Mouse (Mus musculus) liver, embryonic 15.5 days (tissue): ENCODE data around the gene Gp1bb. TPM values are rescaled to one million over a fixed set of nuclear protein-coding genes. Genes with fewer than 3 reads are reported as not detected.
A peak's percentile ranks its signal among the peaks of the same experiment; 100 is the strongest.

ENCODE experiments used
- ATAC-seq: fragments of 200-750 bp; cut with Nextera tagmentation; 2 replicates; pipeline ENCODE4 v1.8.0; 2017; ENCODE audit warnings: moderate number of reproducible peaks, mild to moderate bottlenecking, moderate library complexity; ENCODE audit not compliant: insufficient read depth
- H3K27ac ChIP-seq: fragments of 300-500 bp; sonication (generic); replicated peaks from 2 replicates; pipeline ENCODE4 v1.5.1; 2015; ENCODE audit warnings: mild to moderate bottlenecking, inconsistent platforms
- H3K27me3 ChIP-seq: fragments of 300-500 bp; sonication (generic); 2 replicates; pipeline ENCODE4 v1.6.1; 2015; ENCODE audit warnings: mild to moderate bottlenecking, inconsistent platforms
- H3K36me3 ChIP-seq: fragments of 300-500 bp; sonication (generic); replicated peaks from 2 replicates; pipeline ENCODE4 v1.6.1; 2015; ENCODE audit warnings: moderate library complexity, mild to moderate bottlenecking, inconsistent platforms
- H3K4me1 ChIP-seq: fragments of 300-500 bp; sonication (generic); replicated peaks from 2 replicates; pipeline ENCODE4 v1.6.1; 2015; ENCODE audit warnings: inconsistent platforms
- H3K4me2 ChIP-seq: fragments of 300-500 bp; sonication (generic); 2 replicates; pipeline ENCODE4 v1.6.1; 2015; ENCODE audit warnings: moderate library complexity, mild to moderate bottlenecking, inconsistent platforms
- H3K4me3 ChIP-seq: fragments of 300-500 bp; sonication (generic); replicated peaks from 2 replicates; pipeline ENCODE4 v1.5.1; 2015; ENCODE audit warnings: mild to moderate bottlenecking, inconsistent platforms
- H3K9ac ChIP-seq: fragments of 300-500 bp; sonication (generic); 2 replicates; pipeline ENCODE4 v1.6.1; 2015; ENCODE audit warnings: moderate library complexity, mild to moderate bottlenecking, inconsistent platforms
- H3K9me3 ChIP-seq: fragments of 300-500 bp; sonication (generic); replicated peaks from 2 replicates; pipeline ENCODE4 v1.6.1; 2016; ENCODE audit warnings: inconsistent platforms
- WGBS: fragments of 180-500 bp; shearing (Covaris S2); methylation state at CpG from one replicate; pipeline ENCODE4 v1.1.7; 2015; ENCODE audit warnings: mixed read lengths; ENCODE audit not compliant: insufficient replicate concordance; 5-methylcytosine and 5-hydroxymethylcytosine counted together
- polyA plus RNA-seq: library from polyadenylated mRNA; unstranded; fragments of >200 nt; fragmentation: Nextera tagmentation; extraction: Ambion mirVana; gene quantifications from 2 replicates; pipeline ENCODE4 v1.2.1, GENCODE M21; 2015

Gp1bb gene
- polyA plus RNA-seq, 1 experiment from 2014 or later = 19.6 TPM

DNA sequence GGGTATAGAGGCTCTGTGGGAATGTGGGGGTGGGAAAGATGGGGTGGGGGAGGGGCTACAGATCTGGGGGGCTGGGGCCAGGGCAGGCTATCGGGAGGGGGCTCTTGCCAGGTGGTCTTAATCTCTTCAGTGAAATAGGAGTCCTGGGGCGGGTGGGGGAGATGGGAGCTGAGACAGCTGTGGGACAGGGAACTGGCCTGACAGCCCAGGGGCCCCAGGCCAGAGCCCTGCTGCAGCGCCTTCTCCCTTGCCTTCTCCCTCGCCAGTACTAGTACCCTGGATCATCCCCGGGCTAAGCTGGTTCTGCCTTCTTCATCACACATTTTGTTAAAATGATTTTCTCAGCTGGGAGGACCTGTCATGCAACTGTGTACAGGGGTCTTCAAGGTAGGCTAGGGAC lies 25.9 kb downstream of the Gp1bb start:
- no peak for ATAC-seq
- Histone ChIP-seq H3K9ac (no peak overlapping the region), H3K36me3 (no peaks in the 10 kb centered on the region), H3K4me2 (no peak overlapping the region), H3K4me1 (peaks cover 6% of the 10 kb centered on the region), H3K27me3 (peaks cover 54% of the 10 kb centered on the region), H3K4me3 (no peak overlapping the region), H3K9me3 (no peaks in the 10 kb centered on the region), H3K27ac (no peak overlapping the region)
- 49% methylated on average over 5 of the region's 5 CpGs for WGBS

DNA sequence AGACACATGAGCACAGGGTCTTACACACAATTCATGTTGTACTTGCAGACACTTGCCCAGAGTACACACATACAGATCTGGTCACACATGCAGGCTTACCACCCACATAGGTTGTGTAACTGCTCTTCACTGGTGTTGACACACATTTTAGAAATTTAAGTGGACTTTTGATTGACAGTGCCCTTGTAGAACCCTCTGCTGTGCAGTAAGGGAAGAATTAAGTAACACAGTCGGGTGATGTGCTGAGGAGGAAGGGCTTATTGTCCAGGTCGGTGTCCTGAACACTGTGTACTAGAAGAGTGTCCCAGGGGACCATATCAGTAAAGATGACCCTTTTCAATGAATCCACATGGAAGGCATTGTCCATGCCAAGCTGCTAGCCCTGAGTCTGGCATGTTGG lies 28.3 kb downstream of the Gp1bb start:
- no peak overlapping the region for H3K4me3 ChIP-seq
- peaks cover 78% of the 10 kb centered on the region for H3K27me3 ChIP-seq
- no peak for ATAC-seq
- WGBS = 57% methylated on average over 2 of the region's 2 CpGs
- H3K9ac ChIP-seq = no peak overlapping the region
- H3K36me3 ChIP-seq = no peaks in the 10 kb centered on the region
- H3K4me2 ChIP-seq = no peak overlapping the region
- H3K4me1 ChIP-seq = peaks cover 18% of the 10 kb centered on the region
- H3K9me3 ChIP-seq = no peaks in the 10 kb centered on the region
- no peak overlapping the region for H3K27ac ChIP-seq

DNA sequence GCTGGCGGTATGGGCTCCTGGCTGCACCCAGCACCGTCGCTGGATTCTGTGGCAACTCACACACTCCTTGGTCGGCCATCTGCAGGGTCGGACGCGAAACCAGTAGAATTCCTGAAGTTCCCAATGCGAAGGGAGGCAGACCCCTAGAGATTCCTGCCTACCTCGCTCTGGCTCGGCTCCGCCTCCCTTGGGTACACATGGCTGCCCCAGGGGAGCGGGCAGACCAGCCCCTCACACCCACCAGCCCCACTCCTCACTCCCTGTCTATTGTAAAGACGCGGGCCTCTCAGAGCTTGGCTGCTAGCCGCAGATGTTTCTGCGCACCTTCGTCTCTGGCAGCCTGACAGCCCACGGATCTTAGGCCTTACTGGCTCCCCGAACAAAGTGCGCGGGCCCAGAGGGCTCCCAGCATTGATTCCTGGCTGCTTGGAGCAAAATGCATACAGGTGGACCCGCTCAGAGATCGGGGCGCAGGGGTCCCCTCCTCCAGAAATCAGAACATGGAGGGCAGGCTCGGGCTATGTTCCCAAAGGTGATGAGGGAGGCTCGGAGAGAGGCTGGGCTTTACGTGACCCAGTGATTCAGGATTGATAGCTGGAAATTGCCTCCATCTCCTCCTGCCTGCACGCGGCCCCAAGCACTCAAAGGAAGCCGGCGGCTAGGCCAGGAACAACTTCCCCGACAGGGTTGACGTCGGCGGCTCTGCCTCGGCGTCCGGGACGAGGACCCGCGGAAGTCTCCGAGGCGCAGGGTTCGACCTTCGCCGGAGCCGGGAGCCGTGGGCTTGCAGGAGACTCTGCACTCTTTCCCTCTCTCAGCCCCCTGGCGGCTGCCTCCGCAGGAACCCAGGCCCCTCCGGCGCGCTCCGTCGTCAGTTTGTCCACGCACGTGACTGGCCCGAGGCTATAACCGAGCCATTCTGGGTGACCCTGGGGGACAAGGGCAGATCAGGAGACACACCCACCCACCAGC lies 30.9 kb downstream of the Gp1bb start:
- 4% methylated on average over 59 of the region's 59 CpGs for WGBS
- Histone ChIP-seq H3K9ac (no peak overlapping the region), H3K4me2 (peak overlapping the region; percentile 35), H3K27ac (no peak overlapping the region), H3K27me3 (peaks cover 93% of the 10 kb centered on the region), H3K9me3 (no peaks in the 10 kb centered on the region), H3K4me3 (peak overlapping the region; percentile 17; the same call in 1 of the 2 replicates), H3K36me3 (no peaks in the 10 kb centered on the region), H3K4me1 (peaks cover 28% of the 10 kb centered on the region)
- no peak for ATAC-seq

DNA sequence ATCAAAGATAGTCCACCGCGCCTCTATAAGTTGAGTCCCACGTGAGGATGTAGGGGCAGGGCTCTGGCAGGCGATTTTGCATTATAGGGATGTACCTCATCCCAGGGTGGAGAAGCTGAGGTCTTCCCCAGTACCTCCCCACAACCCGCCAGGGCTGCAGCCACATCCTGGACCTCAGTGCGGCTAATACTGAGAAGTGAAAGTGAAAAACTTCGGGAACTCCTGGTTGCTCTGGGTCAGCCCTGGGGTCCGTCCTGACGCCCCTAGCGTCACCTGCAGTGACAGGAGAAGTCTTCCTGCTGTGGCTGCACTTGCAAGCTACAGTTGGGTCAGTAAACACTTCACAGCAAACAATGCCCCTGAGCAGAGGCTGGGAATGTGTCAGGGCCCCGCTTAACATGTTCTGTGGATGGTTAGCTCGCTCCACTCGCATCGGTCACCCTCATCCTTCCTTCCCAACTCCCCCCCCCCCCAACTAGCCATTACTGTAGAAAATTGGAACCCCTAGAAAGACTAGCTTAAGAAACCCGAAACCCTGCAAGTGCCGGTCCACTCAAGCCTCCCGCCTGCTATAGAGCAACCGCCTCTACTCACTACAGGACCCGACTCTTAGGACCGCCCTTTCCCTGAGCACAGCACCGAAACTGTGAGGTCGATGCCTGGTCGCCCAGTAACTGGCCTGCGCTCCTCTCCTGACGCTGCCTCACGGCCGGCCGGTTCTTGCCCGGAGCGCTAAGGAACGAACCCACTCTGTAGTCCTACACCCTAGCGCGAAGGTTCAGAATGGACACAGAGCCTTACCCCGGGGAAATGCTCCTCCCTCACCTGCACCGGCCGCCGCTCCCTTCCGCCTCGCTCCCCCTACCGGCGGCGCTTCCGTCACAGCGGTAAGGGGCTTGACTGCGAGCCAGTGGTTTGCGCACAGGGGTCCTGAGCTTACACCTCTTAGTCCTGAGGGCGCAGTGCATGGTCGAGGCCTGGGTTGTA lies 32.1 kb downstream of the Gp1bb start, which contains the start of gene Tbx1:
Gene Tbx1 (minus strand): TSS at position 868 of the 987 bp plus-strand sequence.
- Histone ChIP-seq H3K36me3 (no peaks in the 10 kb centered on the region), H3K4me3 (peak within 1 kb of the TSS; percentile 42), H3K4me2 (peak within 1 kb of the TSS; percentile 58), H3K27me3 (peaks cover 97% of the 10 kb centered on the region), H3K27ac (no peak within 1 kb of the TSS), H3K4me1 (peaks cover 32% of the 10 kb centered on the region), H3K9ac (no peak within 1 kb of the TSS), H3K9me3 (no peaks in the 10 kb centered on the region)
- 1% methylated on average over 48 of the region's 48 CpGs for WGBS
- ATAC-seq = no peak

DNA sequence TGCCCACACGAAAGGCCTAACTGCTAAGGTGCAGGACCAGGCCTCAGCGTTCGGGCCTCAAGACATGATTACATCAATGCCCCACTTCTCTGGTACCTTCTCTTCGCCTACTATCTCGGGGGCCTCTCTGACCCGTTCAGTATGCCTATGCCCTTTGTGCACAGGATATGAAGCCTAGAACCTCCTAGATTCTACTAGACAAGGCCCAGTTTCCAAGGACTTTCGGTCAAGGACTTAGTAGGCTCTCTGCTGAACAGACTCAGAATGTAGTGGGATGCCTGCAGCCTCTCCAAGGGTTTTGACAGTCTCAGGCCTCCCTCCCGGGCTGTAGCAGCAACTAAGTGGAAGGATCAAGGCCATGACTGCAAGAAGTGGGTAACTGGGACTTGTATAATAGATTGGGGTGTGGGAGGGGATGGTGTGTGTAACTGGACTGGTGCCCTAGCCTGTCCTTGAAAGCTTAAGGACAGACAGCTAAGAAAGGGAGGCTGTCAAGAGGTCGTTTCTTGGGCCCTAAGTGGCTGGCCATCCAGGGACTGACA lies 33.1 kb downstream of the Gp1bb start:
- H3K4me2 ChIP-seq = 0 out of 2 replicates have a peak overlapping the region, but pooled peaks have one; percentile 58
- H3K4me1 ChIP-seq = peaks cover 32% of the 10 kb centered on the region
- 18% methylated on average over 9 of the region's 9 CpGs for WGBS
- no peak overlapping the region for H3K27ac ChIP-seq
- ATAC-seq = no peak
- no peak overlapping the region for H3K9ac ChIP-seq
- H3K9me3 ChIP-seq = no peaks in the 10 kb centered on the region
- H3K27me3 ChIP-seq = peaks cover 97% of the 10 kb centered on the region
- no peaks in the 10 kb centered on the region for H3K36me3 ChIP-seq
- 0 out of 2 replicates have a peak overlapping the region, but pooled peaks have one; percentile 42 for H3K4me3 ChIP-seq

DNA sequence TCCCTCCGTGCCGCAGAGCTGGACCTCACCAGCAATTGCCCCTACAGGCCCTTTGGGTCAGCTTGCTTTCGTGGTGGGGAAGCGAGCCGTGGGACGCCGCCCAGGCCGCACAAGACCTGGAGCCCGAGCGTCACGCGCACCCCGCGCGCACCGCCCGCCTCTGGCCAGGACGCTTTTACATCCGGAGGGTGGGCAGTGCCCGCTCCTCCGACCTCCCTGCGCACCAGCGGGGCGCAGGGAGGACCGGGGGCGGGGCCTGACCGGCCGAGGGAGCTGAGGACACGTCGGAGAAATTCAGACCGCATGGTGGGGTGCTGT lies 33.5 kb downstream of the Gp1bb start:
- no peak overlapping the region for H3K4me2 ChIP-seq
- ATAC-seq = no peak

DNA sequence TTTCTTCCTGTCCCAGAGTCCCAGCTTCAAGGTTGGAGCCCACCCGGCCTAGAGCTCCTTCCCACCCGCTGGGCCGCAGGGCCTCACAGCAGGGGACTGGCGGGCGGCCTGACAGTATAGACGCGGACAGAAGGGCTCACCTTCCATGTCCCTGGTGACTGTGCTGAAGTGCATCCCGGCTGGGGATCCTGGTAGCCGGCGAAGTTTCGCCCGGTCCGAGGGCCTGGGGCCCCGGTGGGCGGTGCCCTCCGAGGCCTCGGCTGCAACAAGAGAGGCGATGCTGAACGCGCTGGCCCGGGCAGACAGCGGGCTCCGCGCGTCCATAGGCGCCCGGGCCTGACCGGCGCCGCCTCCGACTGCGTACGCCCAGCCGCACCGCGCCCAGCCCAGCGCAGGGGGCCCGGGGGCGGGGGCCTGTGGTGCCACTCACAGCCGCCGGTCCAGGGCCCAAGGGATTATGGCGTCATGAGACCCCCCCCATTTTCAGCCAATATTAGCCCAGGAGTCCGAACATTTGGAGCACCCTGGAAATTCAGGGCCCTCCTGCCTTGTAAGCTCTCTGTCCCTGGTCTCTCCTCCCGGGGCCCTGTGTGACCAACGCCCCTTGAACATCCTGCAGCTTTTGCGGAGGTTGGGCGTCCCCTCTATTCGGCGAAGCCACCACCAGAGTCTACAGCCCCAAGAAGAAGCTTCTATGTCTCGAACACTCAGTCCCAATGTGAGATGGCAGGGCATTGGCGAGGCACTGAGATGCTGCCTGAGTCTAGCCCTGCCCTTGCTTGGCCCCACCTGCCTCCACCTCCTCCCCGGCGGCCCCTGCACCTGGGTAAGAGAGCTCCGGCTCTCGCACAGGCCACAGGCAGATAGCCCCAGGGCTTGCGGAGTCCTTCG lies 34.1 kb downstream of the Gp1bb start:
- peak overlapping the region; percentile 12 for H3K4me3 ChIP-seq
- 3% methylated on average over 57 of the region's 57 CpGs for WGBS
- H3K4me1 ChIP-seq = peaks cover 32% of the 10 kb centered on the region
- H3K27me3 ChIP-seq = peaks cover 97% of the 10 kb centered on the region
- no peak overlapping the region for H3K4me2 ChIP-seq
- no peaks in the 10 kb centered on the region for H3K36me3 ChIP-seq
- H3K9me3 ChIP-seq = no peaks in the 10 kb centered on the region
- no peak overlapping the region for H3K9ac ChIP-seq
- no peak overlapping the region for H3K27ac ChIP-seq
- no peak for ATAC-seq

More for the DNA sequence above, 33.5 kb downstream of the Gp1bb start:
- H3K9me3 ChIP-seq = no peaks in the 10 kb centered on the region
- H3K36me3 ChIP-seq = no peaks in the 10 kb centered on the region
- H3K27me3 ChIP-seq = peaks cover 97% of the 10 kb centered on the region
- H3K27ac ChIP-seq = no peak overlapping the region
- WGBS = 4% methylated on average over 31 of the region's 31 CpGs
- peaks cover 32% of the 10 kb centered on the region for H3K4me1 ChIP-seq
- no peak overlapping the region for H3K4me3 ChIP-seq
- no peak overlapping the region for H3K9ac ChIP-seq

DNA sequence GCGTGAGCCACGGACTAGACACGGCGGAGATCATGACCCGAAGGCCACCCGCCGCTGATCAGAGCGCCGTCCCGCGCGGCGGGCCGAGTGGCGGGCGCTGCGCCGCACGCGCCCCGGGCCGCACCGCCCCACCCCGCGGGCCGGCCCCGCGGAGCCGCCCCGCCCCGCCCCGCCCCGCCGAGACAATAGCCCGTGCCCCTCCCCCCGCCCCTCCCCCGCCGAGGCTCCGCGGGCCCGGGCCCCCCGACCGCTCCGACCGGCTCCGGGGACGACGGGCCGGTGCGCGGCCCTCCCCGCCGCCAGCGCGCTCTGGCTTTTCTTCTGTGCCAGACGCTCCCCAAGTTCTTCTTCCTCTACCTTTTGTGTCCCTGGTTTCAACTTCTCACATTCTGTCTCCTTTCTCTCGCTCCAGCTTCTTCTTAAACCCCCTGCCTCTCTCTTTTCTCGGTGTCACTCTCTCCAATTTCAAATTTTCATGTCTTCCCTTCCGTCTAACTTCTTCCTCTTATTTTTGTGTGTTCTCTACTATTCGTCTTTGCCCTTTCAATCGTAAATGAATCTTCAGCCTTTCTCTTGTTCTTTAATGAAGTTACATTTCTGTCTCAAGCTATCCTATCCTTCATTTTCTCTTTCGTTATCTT lies 35.2 kb downstream of the Gp1bb start:
- no peaks in the 10 kb centered on the region for H3K9me3 ChIP-seq
- H3K4me1 ChIP-seq = peaks cover 34% of the 10 kb centered on the region
- H3K4me2 ChIP-seq = peak overlapping the region; percentile 49
- WGBS = 1% methylated on average over 45 of the region's 62 CpGs
- H3K27ac ChIP-seq = no peak overlapping the region
- H3K27me3 ChIP-seq = peaks cover 100% of the 10 kb centered on the region
- H3K36me3 ChIP-seq = no peaks in the 10 kb centered on the region
- H3K4me3 ChIP-seq = peak overlapping the region; percentile 24
- ATAC-seq = no peak
- no peak overlapping the region for H3K9ac ChIP-seq

DNA sequence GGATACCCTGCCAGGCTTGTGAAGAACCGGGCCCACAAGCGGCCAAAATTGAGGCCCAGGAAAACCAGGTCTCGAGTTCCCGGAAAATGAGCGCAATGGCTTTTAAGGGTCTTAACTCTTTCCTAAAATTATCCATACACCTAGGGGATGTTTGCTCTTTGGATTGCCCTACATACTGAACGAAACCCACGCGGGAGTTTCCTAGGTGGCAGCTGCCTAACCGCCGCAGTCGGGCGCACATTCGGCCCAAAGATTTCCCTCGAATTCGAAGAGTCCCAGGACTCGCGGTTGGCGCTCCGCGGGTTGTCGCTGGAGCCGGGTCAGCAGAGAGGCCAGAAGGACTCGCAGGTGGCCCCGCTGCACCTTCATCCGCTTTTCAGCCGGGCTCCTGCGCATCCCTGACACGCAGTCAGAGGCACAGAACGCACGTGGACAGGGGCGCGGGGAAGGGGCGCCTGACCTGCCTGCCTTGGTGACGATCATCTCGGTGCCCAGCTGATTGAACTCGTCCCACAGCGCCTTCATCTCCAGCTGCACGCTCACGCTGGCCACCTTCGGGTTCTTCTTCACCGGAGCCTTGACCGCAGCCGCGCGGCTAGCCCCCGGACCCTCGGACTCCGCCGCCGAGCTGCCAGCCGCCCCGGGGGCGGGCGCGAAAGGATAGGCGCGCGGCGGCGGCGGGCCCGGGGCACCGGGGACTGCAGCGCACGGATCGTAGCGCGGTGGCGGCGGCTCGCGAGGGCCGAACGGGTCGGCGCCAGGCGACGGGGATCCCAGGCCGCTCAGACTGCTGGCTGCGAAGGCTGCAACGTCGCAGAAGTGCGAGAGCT lies 35.9 kb downstream of the Gp1bb start:
- Histone ChIP-seq H3K9me3 (no peaks in the 10 kb centered on the region), H3K9ac (no peak overlapping the region), H3K4me3 (peak overlapping the region; percentile 24), H3K4me2 (peak overlapping the region; percentile 49), H3K27me3 (peaks cover 100% of the 10 kb centered on the region), H3K36me3 (no peaks in the 10 kb centered on the region), H3K4me1 (peaks cover 37% of the 10 kb centered on the region), H3K27ac (no peak overlapping the region)
- WGBS = 2% methylated on average over 83 of the region's 83 CpGs
- ATAC-seq = no peak
